Mouse (Mus musculus): ENCODE measurements at regions not wholly inside any gene's neighbourhood (a gene's known extent, or its start where the extent isn't known, plus 50 kb on each side); places are given as distances from the start of the nearest gene placed in this dataset.

DNA sequence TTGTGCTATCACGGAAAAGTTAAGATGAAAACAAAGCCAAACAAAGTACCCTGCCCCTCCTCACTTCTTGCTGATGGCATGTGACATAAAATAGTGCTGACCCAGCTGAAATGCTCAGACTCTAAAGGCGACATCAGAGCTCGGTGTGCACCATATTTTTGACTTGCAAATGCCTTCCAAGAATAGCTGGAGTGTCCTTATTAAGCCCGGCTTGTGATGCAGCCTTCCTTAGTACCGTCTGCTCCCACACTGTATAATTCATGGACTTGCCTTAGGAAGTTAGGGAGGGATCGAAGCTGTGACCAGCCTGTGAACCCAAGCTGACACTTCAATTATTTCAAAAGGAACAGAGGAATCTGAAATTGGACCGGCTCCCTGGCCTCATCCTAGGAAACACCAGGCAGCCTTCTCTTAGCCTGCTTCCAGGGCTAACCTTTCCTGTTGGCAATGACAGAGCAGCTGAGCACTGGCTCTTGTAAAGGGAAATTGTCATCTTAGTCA is 169.0 kb downstream of the Rplp1 start:
- no peak for TF ChIP-seq CTCF (IDR thresholded peaks at IDR 0.05; ENCODE audit: low read depth)
- TF ChIP-seq EP300 (IDR thresholded peaks at IDR 0.05; ENCODE audit: low read depth) = no peak
